Mouse (Mus musculus) heart, postnatal 0 days (tissue): ENCODE data around the gene Hist1h1a. TPM values are rescaled to one million over a fixed set of nuclear protein-coding genes. Genes with fewer than 3 reads are reported as not detected.

Experiments
- ATAC-seq: fragments of 200-750 bp; cut with Nextera tagmentation; 2 replicates; pipeline ENCODE4 v1.8.0; 2017; ENCODE audit warnings: low read depth, moderate number of reproducible peaks, moderate library complexity; ENCODE audit not compliant: insufficient read depth
- DNase-seq: peaks from one replicate; pipeline ENCODE4 v3.0.0-alpha.2; 2016; ENCODE audit warnings: low spot score
- H3K27ac ChIP-seq: fragments of 300-500 bp; sonication (generic); 2 replicates; pipeline ENCODE4 v1.5.1; 2014; ENCODE audit warnings: low read depth, mild to moderate bottlenecking
- H3K27me3 ChIP-seq: fragments of 300-500 bp; sonication (generic); 2 replicates; pipeline ENCODE4 v1.6.1; 2014; ENCODE audit warnings: low read length, mixed read lengths; ENCODE audit not compliant: control insufficient read depth, insufficient read depth
- H3K36me3 ChIP-seq: fragments of 300-500 bp; sonication (generic); replicated peaks from 2 replicates; pipeline ENCODE4 v1.6.1; 2014; ENCODE audit warnings: low read length, mixed read lengths; ENCODE audit not compliant: control insufficient read depth, insufficient read depth
- H3K4me1 ChIP-seq: fragments of 300-500 bp; sonication (generic); 2 replicates; pipeline ENCODE4 v1.6.1; 2014; ENCODE audit warnings: antibody characterized with exemption; ENCODE audit not compliant: control insufficient read depth, insufficient read depth
- H3K4me2 ChIP-seq: fragments of 300-500 bp; sonication (generic); 2 replicates; pipeline ENCODE4 v1.6.1; 2014; ENCODE audit warnings: low read depth, mild to moderate bottlenecking, low read length, moderate library complexity
- H3K4me3 ChIP-seq: fragments of 300-500 bp; sonication (generic); 2 replicates; pipeline ENCODE4 v1.5.1; 2014; ENCODE audit warnings: low read depth, low read length
- H3K9ac ChIP-seq: fragments of 300-500 bp; sonication (generic); replicated peaks from 2 replicates; pipeline ENCODE4 v1.6.1; 2014; ENCODE audit warnings: low read depth, low read length, mixed read lengths
- H3K9me3 ChIP-seq: fragments of 300-500 bp; sonication (generic); replicated peaks from 2 replicates; pipeline ENCODE4 v1.6.1; 2016; ENCODE audit warnings: low read length; ENCODE audit not compliant: control insufficient read depth
- CTCF ChIP-seq: IDR thresholded peaks from 2 replicates; pipeline ENCODE4 v1.5.1; 2016; ENCODE audit warnings: antibody characterized with exemption, control low read depth, low read depth
- EP300 ChIP-seq: IDR thresholded peaks from 2 replicates; pipeline ENCODE4 v1.6.1; 2016; ENCODE audit warnings: antibody characterized with exemption, low read depth
- WGBS: fragments of 180-500 bp; shearing (Covaris S2); extraction: QIAGEN DNeasy Blood & Tissue Kit; methylation state at CpG from one replicate; pipeline ENCODE4 v1.1.7; 2014; 5-methylcytosine and 5-hydroxymethylcytosine counted together
- polyA plus RNA-seq: library from polyadenylated mRNA; unstranded; fragments of >200 nt; fragmentation: Nextera tagmentation; extraction: Ambion mirVana; gene quantifications from 2 replicates; pipeline ENCODE4 v1.2.1, GENCODE M21; 2015
- total RNA-seq: library from RNA; depleted of rRNA; stranded (reverse); fragments of >200 nt; gene quantifications from 2 replicates; pipeline ENCODE4 v1.2.3, GENCODE M21; 2014; ENCODE audit warnings: low replicate concordance

Gene Hist1h1a
- total and polyA plus RNA-seq, 2 experiments from 2014 or later: 0.81 to 272 TPM

DNA sequence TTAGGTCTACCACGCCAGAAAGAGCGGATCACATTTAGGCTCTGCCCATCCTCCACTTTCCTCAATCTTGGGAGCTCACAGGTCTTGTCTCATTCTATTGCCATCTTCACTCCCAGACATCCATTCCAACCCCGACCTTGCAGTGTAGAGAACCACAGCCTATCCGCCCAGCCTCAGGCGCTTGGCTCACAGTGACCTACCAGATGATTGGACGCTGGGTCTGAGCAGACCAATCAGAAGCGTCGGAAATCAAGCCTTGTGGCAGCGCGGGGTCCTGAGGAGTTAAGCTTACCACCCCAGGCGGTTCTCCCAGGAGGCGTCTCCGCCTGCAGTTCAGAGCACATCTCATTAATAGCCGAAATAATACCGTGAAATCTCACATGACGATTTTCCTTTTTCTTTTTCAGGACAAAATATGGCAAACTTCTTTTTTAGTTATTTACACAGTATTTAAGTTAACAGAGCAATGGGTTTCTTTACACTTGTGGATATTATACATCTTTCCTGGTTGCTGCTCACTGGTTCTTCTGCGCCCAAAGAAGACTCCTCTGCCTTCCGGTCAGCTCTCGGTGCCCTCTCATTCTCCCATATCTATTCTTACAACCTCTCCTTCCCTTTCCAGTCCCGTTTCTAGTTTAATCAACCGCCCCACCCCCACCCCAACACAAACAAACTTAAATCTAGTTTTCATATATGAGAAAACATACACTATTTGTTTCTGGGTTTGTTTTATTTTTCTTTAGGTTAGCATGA lies 9.3 kb downstream of the Hist1h1a start:
- Histone ChIP-seq H3K27me3 (no peaks in the 10 kb centered on the region), H3K36me3 (no peaks in the 10 kb centered on the region), H3K4me2 (peak overlapping the region; percentile 43), H3K9me3 (no peaks in the 10 kb centered on the region), H3K4me1 (no peaks in the 10 kb centered on the region), H3K27ac (no peak overlapping the region), H3K4me3 (peak overlapping the region; percentile 6; the same call in 1 of the 2 replicates), H3K9ac (no peak overlapping the region)
- WGBS: 17% methylated on average over 21 of the region's 21 CpGs
- ATAC-seq: peak; percentile 92
- no peak for TF ChIP-seq CTCF
- TF ChIP-seq EP300: no peak
- DNase-seq: no peak

DNA sequence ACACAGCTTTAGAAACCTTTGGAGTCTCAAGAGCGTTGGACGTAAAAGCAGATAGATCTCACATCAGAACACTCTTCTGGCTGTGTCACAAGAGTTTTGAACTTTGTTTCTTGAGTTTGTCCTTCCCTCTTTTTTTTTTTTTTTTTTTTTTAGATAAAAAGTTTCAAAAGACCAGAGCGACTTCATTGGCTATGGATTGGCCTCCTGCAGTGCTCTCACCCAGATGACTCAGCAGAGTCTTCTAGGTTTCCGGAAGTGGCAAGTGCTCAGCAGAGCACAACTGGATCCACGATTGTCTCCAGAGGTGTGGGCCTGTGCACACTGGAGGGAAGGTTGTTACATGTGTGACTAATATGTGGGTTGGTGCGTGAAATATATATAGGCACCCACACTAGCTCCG lies 14.9 kb downstream of the Hist1h1a start:
- WGBS: 86% methylated on average over 7 of the region's 7 CpGs
- no peaks in the 10 kb centered on the region for H3K27me3 ChIP-seq

DNA sequence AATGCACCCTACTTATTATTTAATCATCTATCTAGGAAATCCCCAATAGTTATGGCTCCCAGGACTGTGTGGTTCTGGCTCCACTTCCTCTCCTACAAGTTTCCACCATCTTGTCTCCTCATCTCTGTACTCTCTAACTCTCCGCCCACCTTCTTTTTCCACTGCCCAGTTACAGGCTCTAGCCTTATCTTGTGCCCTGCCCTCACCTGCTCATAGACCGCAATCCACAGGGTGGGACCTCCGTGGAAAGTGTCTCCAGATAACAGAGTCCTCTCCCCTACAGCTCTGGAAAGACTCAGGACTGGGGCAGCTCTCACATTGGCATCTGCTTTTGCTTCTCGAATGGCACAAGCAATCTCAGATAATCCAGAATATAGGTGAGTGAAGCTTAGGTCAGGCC lies 15.6 kb downstream of the Hist1h1a start:
- no peak overlapping the region for H3K4me3 ChIP-seq
- H3K27me3 ChIP-seq: no peaks in the 10 kb centered on the region
- 54% methylated on average over 4 of the region's 4 CpGs for WGBS
- H3K4me1 ChIP-seq: no peaks in the 10 kb centered on the region
- no peak overlapping the region for H3K27ac ChIP-seq
- TF ChIP-seq CTCF: no peak
- no peak for TF ChIP-seq EP300
- ATAC-seq: no peak
- H3K9me3 ChIP-seq: no peaks in the 10 kb centered on the region
- no peak overlapping the region for H3K4me2 ChIP-seq
- H3K36me3 ChIP-seq: no peaks in the 10 kb centered on the region
- DNase-seq: no peak
- no peak overlapping the region for H3K9ac ChIP-seq

More for the DNA sequence above, 14.9 kb downstream of the Hist1h1a start:
- no peak overlapping the region for H3K4me3 ChIP-seq
- H3K4me1 ChIP-seq: no peaks in the 10 kb centered on the region
- no peaks in the 10 kb centered on the region for H3K9me3 ChIP-seq
- H3K27ac ChIP-seq: no peak overlapping the region
- DNase-seq (no peak), ATAC-seq (no peak)
- H3K36me3 ChIP-seq: no peaks in the 10 kb centered on the region
- H3K4me2 ChIP-seq: no peak overlapping the region
- H3K9ac ChIP-seq: no peak overlapping the region
- no peak for TF ChIP-seq EP300
- no peak for TF ChIP-seq CTCF

DNA sequence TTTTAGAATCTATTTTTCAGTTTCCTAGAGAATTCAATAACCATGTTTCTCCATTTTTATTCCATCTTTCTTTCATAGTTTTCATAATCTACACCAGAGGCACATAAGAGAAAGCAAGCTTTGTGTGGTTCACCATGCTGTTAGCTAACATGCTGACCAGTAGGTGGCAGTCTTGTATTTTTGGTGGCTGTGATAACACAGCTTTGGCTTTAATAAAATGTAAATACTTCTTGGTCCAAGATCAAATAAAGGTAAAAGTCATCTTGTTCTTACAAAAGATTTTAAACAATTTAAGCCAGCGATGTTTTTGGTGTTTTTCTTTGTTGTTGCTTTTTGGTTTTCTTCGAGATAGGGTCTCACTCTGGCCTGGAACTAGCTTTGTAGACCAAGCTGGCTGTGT lies 29.1 kb downstream of the Hist1h1a start:
- no peaks in the 10 kb centered on the region for H3K36me3 ChIP-seq
- ATAC-seq (no peak), DNase-seq (peak; percentile 63)
- 40% methylated on average over 2 of the region's 2 CpGs for WGBS
- H3K27ac ChIP-seq: no peak overlapping the region
- no peaks in the 10 kb centered on the region for H3K4me1 ChIP-seq
- no peak overlapping the region for H3K4me3 ChIP-seq
- H3K4me2 ChIP-seq: no peak overlapping the region
- H3K27me3 ChIP-seq: no peaks in the 10 kb centered on the region
- no peaks in the 10 kb centered on the region for H3K9me3 ChIP-seq
- H3K9ac ChIP-seq: no peak overlapping the region
- TF ChIP-seq CTCF (peak; percentile 88), EP300 (no peak)

DNA sequence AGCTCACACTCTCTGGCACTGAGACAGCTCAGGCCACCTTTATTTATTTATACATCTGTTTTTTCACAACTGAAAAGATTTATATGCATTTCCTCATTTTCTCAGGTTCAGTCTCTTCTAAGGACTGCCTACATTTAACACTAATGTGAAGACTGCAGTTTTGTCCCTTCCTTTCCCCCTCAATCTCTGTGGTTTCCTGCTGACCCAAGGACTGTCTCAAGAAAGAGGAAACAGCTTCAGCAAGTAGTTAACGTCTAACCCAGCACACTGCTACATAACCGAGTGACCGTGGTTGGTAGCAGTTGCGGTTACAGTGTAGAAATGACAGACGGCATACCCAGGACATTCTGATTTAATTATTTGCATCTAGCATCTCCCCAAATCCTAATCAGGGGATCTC lies 35.9 kb downstream of the Hist1h1a start:
- no peak for ATAC-seq
- H3K9me3 ChIP-seq: no peaks in the 10 kb centered on the region
- no peak overlapping the region for H3K4me2 ChIP-seq
- H3K36me3 ChIP-seq: no peaks in the 10 kb centered on the region
- H3K9ac ChIP-seq: no peak overlapping the region
- no peaks in the 10 kb centered on the region for H3K4me1 ChIP-seq
- no peak overlapping the region for H3K4me3 ChIP-seq
- H3K27me3 ChIP-seq: no peaks in the 10 kb centered on the region
- TF ChIP-seq EP300: no peak
- TF ChIP-seq CTCF: no peak
- WGBS: 71% methylated on average over 5 of the region's 5 CpGs
- H3K27ac ChIP-seq: no peak overlapping the region
- DNase-seq: no peak

DNA sequence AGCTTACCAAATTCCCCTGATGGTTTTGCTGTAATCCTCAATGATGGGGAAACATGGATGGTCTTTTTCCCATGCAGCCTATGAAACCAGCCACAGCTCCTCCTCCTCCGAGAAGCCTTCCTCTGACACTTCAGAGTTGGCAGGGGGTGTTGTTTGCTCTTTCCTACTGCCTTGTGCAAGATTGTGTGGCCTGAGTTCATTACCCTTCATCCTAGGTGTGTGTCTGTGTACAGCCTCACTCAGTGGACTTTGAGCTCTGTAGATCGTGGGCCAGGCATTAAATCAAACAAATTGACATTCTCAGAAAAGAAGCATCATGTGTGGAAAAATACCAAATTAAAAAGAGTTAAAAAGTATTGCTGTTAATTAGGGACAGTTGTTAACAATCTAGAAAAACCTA lies 41.1 kb downstream of the Hist1h1a start:
- H3K9me3 ChIP-seq: no peaks in the 10 kb centered on the region
- DNase-seq (no peak), ATAC-seq (no peak)
- H3K4me2 ChIP-seq: no peak overlapping the region
- no peak overlapping the region for H3K9ac ChIP-seq
- H3K27me3 ChIP-seq: no peaks in the 10 kb centered on the region
- H3K27ac ChIP-seq: no peak overlapping the region
- no peak overlapping the region for H3K4me3 ChIP-seq
- WGBS: 76% methylated on average over 2 of the region's 2 CpGs
- H3K4me1 ChIP-seq: no peaks in the 10 kb centered on the region
- H3K36me3 ChIP-seq: no peaks in the 10 kb centered on the region
- TF ChIP-seq CTCF (no peak), EP300 (no peak)
